Mouse (Mus musculus) NIH3T3 (cell line): ENCODE measurements around the gene Ogdh.
"Not testable (repeated sequence)": the region's sequence is repeated elsewhere in the genome, so short reads cannot be mapped to it uniquely, and the experiment has no call there.

Source experiments
- DNase-seq: peaks from one replicate; pipeline ENCODE4 v3.0.0-alpha.2; 2012; ENCODE audit warnings: low read depth

The Ogdh gene

GRCm38 (mm10) chr11:6367156-6367555 lies 75.7 kb downstream of the Ogdh start:
- no peak for DNase-seq

GRCm38 (mm10) chr11:6367986-6368385 lies 76.6 kb downstream of the Ogdh start:
- DNase-seq: not testable (repeated sequence)

GRCm38 (mm10) chr11:6371376-6372155 lies 80.1 kb downstream of the Ogdh start:
- DNase-seq: peak; percentile 63

- DNase-seq: peak; percentile 38
Observed at GRCm38 (mm10) chr11:6372784-6373183, 81.4 kb downstream of the Ogdh start.

GRCm38 (mm10) chr11:6380916-6381315 lies 89.5 kb downstream of the Ogdh start:
- peak; percentile 69 for DNase-seq

GRCm38 (mm10) chr11:6388126-6388725 lies 96.8 kb downstream of the Ogdh start:
- no peak for DNase-seq

GRCm38 (mm10) chr11:6388726-6389413 lies 97.4 kb downstream of the Ogdh start, which contains the start of gene Zmiz2:
TSS of gene Zmiz2 (plus strand) at chr11:6389074.
- peak; percentile 96 for DNase-seq

- no peak for DNase-seq
Observed at GRCm38 (mm10) chr11:6389483-6389921, 98.1 kb downstream of the Ogdh start.

- no peak for DNase-seq
Observed at GRCm38 (mm10) chr11:6390376-6391053, 99.1 kb downstream of the Ogdh start.

- no peak for DNase-seq
Observed at GRCm38 (mm10) chr11:6391516-6392276, 100.3 kb downstream of the Ogdh start.

GRCm38 (mm10) chr11:6392857-6393256 lies 101.4 kb downstream of the Ogdh start:
- no peak for DNase-seq

GRCm38 (mm10) chr11:6393866-6394265 lies 102.4 kb downstream of the Ogdh start:
- DNase-seq: no peak

GRCm38 (mm10) chr11:6395565-6395964 lies 104.1 kb downstream of the Ogdh start:
- DNase-seq: no peak

- DNase-seq: no peak
Observed at GRCm38 (mm10) chr11:6398141-6398540, 106.7 kb downstream of the Ogdh start.

- DNase-seq: peak; percentile 79
Observed at GRCm38 (mm10) chr11:6402515-6403510, 111.4 kb downstream of the Ogdh start.

- DNase-seq: no peak
Observed at GRCm38 (mm10) chr11:6403830-6404405, 112.5 kb downstream of the Ogdh start.

GRCm38 (mm10) chr11:6404699-6405566 lies 113.5 kb downstream of the Ogdh start:
- no peak for DNase-seq

- DNase-seq: no peak
Observed at GRCm38 (mm10) chr11:6405591-6406081, 114.2 kb downstream of the Ogdh start.
